Mouse (Mus musculus) T-cell, adult 66 days (primary cell): ENCODE results near the gene Ebpl. TPM values are rescaled to one million over a fixed set of nuclear protein-coding genes. Genes with fewer than 3 reads are reported as not detected.

Experiments
- total RNA-seq, 2 experiments: library from RNA; stranded (reverse); gene quantifications; 3 replicates in 1 of 2; 4 replicates in 1 of 2; pipeline ENCODE4 v1.2.4; 2023

Ebpl gene
- total RNA-seq = 1 to 10 TPM; 6.0 to 6.6 TPM

GRCm38 (mm10) chr14:61360131-61360980 is at the start of gene Ebpl:
Ebpl (minus strand) TSS chr14:61360439.

GRCm38 (mm10) chr14:61309593-61309992 is 50.6 kb downstream of the Ebpl start, which contains the start of gene Arl11:
Arl11 (plus strand) TSS chr14:61309753.

Other genes with a start within 250 kb of the Ebpl start
- 10 to 100 TPM; 29.6 to 29.8 TPM for gene Sacs, start 222.0 kb downstream of the Ebpl start, total RNA-seq
- gene Sgcg, start 101.9 kb downstream of the Ebpl start, total RNA-seq = not detected
- 1 to 10 TPM; 1.2 to 1.4 TPM for gene Arl11, start 50.7 kb downstream of the Ebpl start, total RNA-seq
- 10 to 100 TPM; 21.9 to 25.3 TPM for gene Kpna3, start 79.4 kb upstream of the Ebpl start, total RNA-seq
- 1 to 10 TPM; 8.5 to 9.8 TPM for gene Spryd7, start 196.4 kb upstream of the Ebpl start, total RNA-seq
- 10 to 100 TPM; 13.2 to 15.3 TPM for gene Trim13, start 237.8 kb upstream of the Ebpl start, total RNA-seq
- 1 to 10 TPM in 1 of 2 experiments, under 1 TPM in 1; 0.52 to 1.1 TPM for gene Kcnrg, start 247.0 kb upstream of the Ebpl start, total RNA-seq